Comparison of ENCODE assay signal across 14 mouse cellular contexts in the genomic region with DNA sequence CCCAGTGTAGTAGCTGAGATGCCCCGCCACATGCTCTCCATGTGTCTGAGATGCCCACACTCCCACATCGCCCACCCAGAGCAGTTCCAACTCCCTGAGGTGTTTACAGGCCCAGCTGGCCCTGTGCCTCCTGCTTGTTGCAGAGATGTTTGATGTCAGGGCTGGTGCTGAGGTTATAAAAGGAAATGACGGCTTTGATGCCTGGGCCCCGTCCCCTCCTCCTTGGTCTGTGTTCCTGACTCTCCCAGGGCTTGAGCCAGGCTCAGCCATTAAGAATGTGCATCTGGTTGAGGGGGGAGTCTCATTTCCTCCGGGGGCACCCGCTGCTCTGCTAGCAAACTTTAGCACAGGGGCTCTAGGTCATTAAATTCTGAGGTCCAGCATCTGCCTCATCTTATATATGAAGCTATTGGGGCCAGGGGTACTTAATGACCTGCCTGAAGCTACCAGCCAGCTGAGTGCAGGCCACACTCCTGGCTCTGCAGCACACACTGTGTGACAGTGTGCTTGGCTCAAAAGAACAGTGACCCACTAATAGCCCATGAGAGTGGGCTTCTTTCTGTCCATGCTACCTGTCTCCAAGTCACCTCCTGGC.
DNase-seq lines count a peak whose midpoint lies in the region; ATAC-seq lines count a peak whose summit lies in the region.
"Had no signal": no experiment of that assay in that cellular context is flagged by ENCODE, and none has a peak within 500 bp of the region (broad histone marks: within the 10 kb centered on the region; RNA-seq: fewer than 3 reads in every experiment).

No protein-coding gene starts in this region.

- H3K9ac ChIP-seq in heart, embryonic 15.5 days: no peak overlapping the region
- H3K9ac ChIP-seq in limb, embryonic 11.5 days (ENCODE audit: low read length): no peak overlapping the region
- H3K9ac ChIP-seq: forebrain, embryonic 13.5 days; liver, embryonic 13.5 days; midbrain, embryonic 13.5 days had no signal

- no peak overlapping the region for H3K4me3 ChIP-seq in heart, embryonic 15.5 days
- no peak overlapping the region for H3K4me3 ChIP-seq in limb, embryonic 11.5 days (ENCODE audit: low read depth, low read length)
- H3K4me3 ChIP-seq: forebrain, embryonic 13.5 days; hindbrain, embryonic 10.5 days; liver, embryonic 13.5 days; midbrain, embryonic 13.5 days had no signal

- H3K4me2 ChIP-seq in heart, embryonic 15.5 days: no peak overlapping the region
- H3K4me2 ChIP-seq in limb, embryonic 11.5 days (ENCODE audit: low read depth, severe bottlenecking): no peak overlapping the region
- H3K4me2 ChIP-seq: forebrain, embryonic 13.5 days; liver, embryonic 13.5 days; midbrain, embryonic 13.5 days had no signal

- H3K36me3 ChIP-seq in heart, embryonic 15.5 days: peaks cover 14% of the 10 kb centered on the region; the same call in 1 of the 2 replicates
- no peaks in the 10 kb centered on the region for H3K36me3 ChIP-seq in limb, embryonic 11.5 days (ENCODE audit: control insufficient read depth, insufficient read depth, low read length)
- H3K36me3 ChIP-seq: hindbrain, embryonic 10.5 days; liver, embryonic 13.5 days; midbrain, embryonic 13.5 days had no signal

- H3K27me3 ChIP-seq in heart, embryonic 15.5 days: no peaks in the 10 kb centered on the region
- no peaks in the 10 kb centered on the region for H3K27me3 ChIP-seq in limb, embryonic 11.5 days (ENCODE audit: control insufficient read depth, insufficient read depth, low read length)
- H3K27me3 ChIP-seq: forebrain, embryonic 13.5 days; liver, embryonic 13.5 days; midbrain, embryonic 13.5 days had no signal

- WGBS in heart, embryonic 15.5 days: 45% methylated on average over 6 of the region's 6 CpGs
- WGBS in limb, embryonic 11.5 days: 14% methylated on average over 6 of the region's 6 CpGs

- no peak for DNase-seq in heart, adult 9 months (ENCODE audit: low spot score in 2 of 2)
- DNase-seq in right cerebral cortex, adult 2 months (ENCODE audit: low spot score in 2 of 2): peak; percentile 17 to 18
- DNase-seq in right cerebral cortex, postnatal 25 days: no peak
- DNase-seq in limb, embryonic 11.5 days (ENCODE audit: low spot score): peak; percentile 84
- no peak for DNase-seq in kidney, adult 8-10 months
- DNase-seq: cerebellum, postnatal 36 days; liver, embryonic 13.5 days had no signal

- H3K27ac ChIP-seq in heart, embryonic 15.5 days: 0 out of 2 replicates have a peak overlapping the region, but pooled peaks have one; percentile 2
- peak overlapping the region; percentile 73 for H3K27ac ChIP-seq in limb, embryonic 11.5 days (replicated peaks; ENCODE audit: low read depth, low read length)
- H3K27ac ChIP-seq: forebrain, embryonic 13.5 days; hindbrain, embryonic 10.5 days; kidney, postnatal 0 days; liver, embryonic 13.5 days; midbrain, embryonic 13.5 days had no signal

- ATAC-seq in heart, embryonic 15.5 days (replicated peaks; ENCODE audit: insufficient number of reproducible peaks, insufficient read depth, low FRiP score, low read depth): no peak
- ATAC-seq in limb, embryonic 11.5 days (ENCODE audit: insufficient number of reproducible peaks, low FRiP score, low TSS enrichment, low read depth): peak; percentile 87
- no peak for ATAC-seq in monocyte, adult 5-6 weeks (replicated peaks; ENCODE audit: insufficient number of reproducible peaks, low FRiP score, low TSS enrichment, poor library complexity, severe bottlenecking)
- ATAC-seq: activated CD4-positive, CD25-positive, alpha-beta regulatory T cell, adult 4 months; forebrain, embryonic 13.5 days; midbrain, embryonic 13.5 days had no signal

- no peaks in the 10 kb centered on the region for H3K9me3 ChIP-seq in heart, embryonic 15.5 days (replicated peaks)
- H3K9me3 ChIP-seq in limb, embryonic 11.5 days (ENCODE audit: control insufficient read depth, low read length): no peaks in the 10 kb centered on the region
- H3K9me3 ChIP-seq: forebrain, embryonic 13.5 days; hindbrain, embryonic 10.5 days; liver, embryonic 13.5 days; midbrain, embryonic 13.5 days had no signal

- peaks cover 11% of the 10 kb centered on the region for H3K4me1 ChIP-seq in heart, embryonic 15.5 days (replicated peaks)
- H3K4me1 ChIP-seq in limb, embryonic 11.5 days (ENCODE audit: control insufficient read depth, insufficient read depth, low read length): peaks cover 12% of the 10 kb centered on the region
- H3K4me1 ChIP-seq: forebrain, embryonic 13.5 days; liver, embryonic 13.5 days; midbrain, embryonic 13.5 days had no signal

Comparison
In these comparisons a context has a peak if more than half of its experiments do, and no peak if none do; other contexts are left out.
1. DNase-seq: peak in right cerebral cortex, adult 2 months (2 of 2) and limb, embryonic 11.5 days (single experiment); none in heart, adult 9 months (0 of 2), right cerebral cortex, postnatal 25 days (single experiment) and kidney, adult 8-10 months (0 of 2).